Mouse (Mus musculus) CH12.LX (cell line): ENCODE measurements around the gene Bco2. TPM values are rescaled to one million over a fixed set of nuclear protein-coding genes. Genes with fewer than 3 reads are reported as not detected.

Experiments
- DNase-seq: peaks from one replicate; pipeline ENCODE4 v3.0.0-alpha.2; 2013; ENCODE audit errors: extremely low read depth
- H3K27ac ChIP-seq: 2 replicates; pipeline ENCODE4 v1.5.1; 2012; ENCODE audit warnings: low read depth, mild to moderate bottlenecking, control low read depth, moderate library complexity; ENCODE audit not compliant: insufficient read depth
- H3K27me3 ChIP-seq: replicated peaks from 2 replicates; pipeline ENCODE3; 2012; ENCODE audit warnings: inconsistent platforms
- H3K36me3 ChIP-seq, 2 experiments: replicated peaks in 1 of 2; 2 replicates each; pipeline versions ENCODE3 to v1.6.1; 2012; ENCODE audit warnings: inconsistent platforms in 1 of 2, low read length in 1 of 2, mild to moderate bottlenecking in 1 of 2, mixed read lengths in 1 of 2, moderate library complexity in 1 of 2; ENCODE audit not compliant: control insufficient read depth in 1 of 2, insufficient read depth in 1 of 2
- H3K4me1 ChIP-seq, 2 experiments: 2 replicates each; pipeline ENCODE4 v1.6.1; 2012; ENCODE audit warnings: inconsistent platforms in 1 of 2, moderate library complexity in 1 of 2; ENCODE audit not compliant: insufficient read depth in 2 of 2, control insufficient read depth in 1 of 2
- H3K4me2 ChIP-seq: 2 replicates; pipeline ENCODE4 v1.6.1; 2012; ENCODE audit warnings: low read depth, mild to moderate bottlenecking, control low read depth; ENCODE audit not compliant: poor library complexity, insufficient read depth, severe bottlenecking
- H3K4me3 ChIP-seq, 3 experiments: fragments of 150-350 bp in 1 of 3; sonication (generic) in 1 of 3; replicated peaks in 1 of 3; 2 replicates each; pipeline versions ENCODE3 to v1.5.1; 2011 to 2012; ENCODE audit warnings: low read depth in 2 of 3, low read length in 2 of 3, mild to moderate bottlenecking in 2 of 3, moderate library complexity in 2 of 3, control low read depth in 1 of 3, improper control_type of control experiment in 1 of 3, inconsistent platforms in 1 of 3, mixed read lengths in 1 of 3; ENCODE audit not compliant: poor library complexity in 1 of 3
- H3K79me2 ChIP-seq: replicated peaks from 2 replicates; pipeline ENCODE4 v1.6.1; 2012; ENCODE audit warnings: mild to moderate bottlenecking, moderate library complexity; ENCODE audit not compliant: control insufficient read depth, poor library complexity, insufficient read depth, severe bottlenecking; ENCODE audit errors: extremely low read depth
- H3K9ac ChIP-seq: 2 replicates; pipeline ENCODE4 v1.6.1; 2012; ENCODE audit warnings: low read depth, mild to moderate bottlenecking, control low read depth, moderate library complexity; ENCODE audit not compliant: insufficient read depth
- H3K9me3 ChIP-seq: replicated peaks from 2 replicates; pipeline ENCODE3; 2012; ENCODE audit warnings: low read length, inconsistent platforms, mixed read lengths
- CHD1 ChIP-seq: IDR thresholded peaks from 2 replicates; pipeline ENCODE4 v1.6.1; 2012; ENCODE audit warnings: low read depth, low read length, improper control_type of control experiment, inconsistent platforms
- CTCF ChIP-seq, 2 experiments: IDR thresholded peaks in 1 of 2; conservative IDR thresholded peaks in 1 of 2; 2 replicates each; pipeline ENCODE4 v1.5.1; 2011 to 2012; ENCODE audit warnings: low read depth in 2 of 2, low read length in 2 of 2, improper control_type of control experiment in 1 of 2, inconsistent platforms in 1 of 2, mild to moderate bottlenecking in 1 of 2, moderate library complexity in 1 of 2
- IRF4 ChIP-seq: IDR thresholded peaks from 2 replicates; pipeline ENCODE4 v1.6.1; 2014; ENCODE audit warnings: low read depth, mild to moderate bottlenecking, inconsistent platforms, low read length, improper control_type of control experiment
- JUND ChIP-seq: conservative IDR thresholded peaks from 2 replicates; pipeline ENCODE4 v1.6.1; 2011; ENCODE audit warnings: low read depth, low read length, improper control_type of control experiment
- KAT2A ChIP-seq: IDR thresholded peaks from 2 replicates; pipeline ENCODE4 v1.6.1; 2012; ENCODE audit warnings: low read length, improper control_type of control experiment, inconsistent platforms; ENCODE audit not compliant: insufficient replicate concordance
- MAX ChIP-seq: IDR thresholded peaks from 2 replicates; pipeline ENCODE4 v1.6.1; 2011; ENCODE audit warnings: low read length, improper control_type of control experiment
- MEF2A ChIP-seq: IDR thresholded peaks from 2 replicates; pipeline ENCODE4 v1.6.1; 2014; ENCODE audit warnings: low read depth, mild to moderate bottlenecking, inconsistent platforms, low read length, improper control_type of control experiment, borderline replicate concordance
- MXI1 ChIP-seq: IDR thresholded peaks from 2 replicates; pipeline ENCODE4 v1.6.1; 2011; ENCODE audit warnings: mild to moderate bottlenecking, low read depth, low read length, improper control_type of control experiment
- NELFE ChIP-seq: IDR thresholded peaks from 2 replicates; pipeline ENCODE4 v1.6.1; 2011; ENCODE audit warnings: low read depth, low read length, improper control_type of control experiment
- NRF1 ChIP-seq: IDR thresholded peaks from 2 replicates; pipeline ENCODE4 v1.6.1; 2014; ENCODE audit warnings: low read depth, mild to moderate bottlenecking, inconsistent platforms, low read length, improper control_type of control experiment, moderate library complexity
- PAX5 ChIP-seq: IDR thresholded peaks from 2 replicates; pipeline ENCODE4 v1.6.1; 2012; ENCODE audit warnings: low read length, inconsistent platforms, mixed read lengths
- POLR2AphosphoS2 ChIP-seq: IDR thresholded peaks from 2 replicates; pipeline ENCODE4 v1.6.1; 2011; ENCODE audit warnings: low read depth, low read length, improper control_type of control experiment
- RCOR1 ChIP-seq: conservative IDR thresholded peaks from 2 replicates; pipeline ENCODE4 v1.6.1; 2012; ENCODE audit warnings: low read depth, mild to moderate bottlenecking, inconsistent platforms, low read length, improper control_type of control experiment
- SIN3A ChIP-seq: IDR thresholded peaks from 2 replicates; pipeline ENCODE4 v1.6.1; 2012; ENCODE audit warnings: low read length, improper control_type of control experiment, inconsistent platforms
- UBTF ChIP-seq: IDR thresholded peaks from 2 replicates; pipeline ENCODE4 v1.6.1; 2012; ENCODE audit warnings: low read depth, mild to moderate bottlenecking, inconsistent platforms, low read length, improper control_type of control experiment, moderate library complexity
- ZC3H11A ChIP-seq: IDR thresholded peaks from 2 replicates; pipeline ENCODE4 v1.6.1; 2012; ENCODE audit warnings: low read depth, mild to moderate bottlenecking, inconsistent platforms, low read length, improper control_type of control experiment
- ZKSCAN1 ChIP-seq: IDR thresholded peaks from 2 replicates; pipeline ENCODE4 v1.6.1; 2012; ENCODE audit warnings: low read depth, inconsistent platforms, low read length, improper control_type of control experiment, borderline replicate concordance
- ZMIZ1 ChIP-seq: IDR thresholded peaks from 2 replicates; pipeline ENCODE4 v1.6.1; 2012; ENCODE audit warnings: low read depth, mild to moderate bottlenecking, inconsistent platforms, low read length, improper control_type of control experiment
- dilution Hi-C: fragments of 300-500 bp; cut with MboI; formaldehyde crosslinking; loops from 2 replicates; pipeline ENCODE4 v1.14.3; 2020; ENCODE audit warnings: low sequenced_read_pairs; ENCODE audit not compliant: extremely low pct_unique_long_range_greater_than_20kb, extremely low pct_ligation_motif_present
- in situ Hi-C: fragments of 300-500 bp; cut with MboI; formaldehyde crosslinking; loops from 3 replicates; pipeline ENCODE4 v1.14.3; 2019; ENCODE audit warnings: low sequenced_read_pairs, low pct_ligation_motif_present, low pct_unique_long_range_greater_than_20kb, mixed read lengths
- polyA plus RNA-seq: library from polyadenylated mRNA; unstranded; fragments of >175 nt; gene quantifications from 2 replicates; pipeline ENCODE4 v1.2.1, GENCODE M21; 2012; ENCODE audit warnings: low read depth; ENCODE audit not compliant: insufficient read length
- total RNA-seq, 2 experiments: library from RNA; depleted of rRNA; stranded (reverse); fragments of 300-350 nt in 1 of 2; fragments of >200 nt in 1 of 2; gene quantifications; 2 replicates each; pipeline ENCODE4 v1.2.3; 2012 to 2014

Gene Bco2
- total and polyA plus RNA-seq, 3 experiments = 0.68 to 1.2 (median 0.93) TPM

GRCm38 (mm10) chr9:50603189-50603997 lies 48.4 kb upstream of the Bco2 start, which contains the start of the genes Sdhd and Timm8b (continued):
- TF ChIP-seq RCOR1 (no peak; the same call in 1 of the 2 replicates), UBTF (no peak), POLR2AphosphoS2 (no peak; the same call in 1 of the 2 replicates), ZMIZ1 (peak; percentile 87), CHD1 (0 out of 2 replicates have a peak, but pooled peaks have one; percentile 67), JUND (no peak), NELFE (peak; percentile 94), MXI1 (peak; percentile 81), CTCF (conservative IDR thresholded peaks at IDR 0.05 in 1 of 2, IDR thresholded peaks at IDR 0.05 in 1 of 2; ENCODE audit: low read depth in 2 of 2, low read length in 2 of 2) (no peak), IRF4 (peak; percentile 38; the same call in 1 of the 2 replicates), KAT2A (peak; percentile 86; the same call in 1 of the 2 replicates)
- TF ChIP-seq, all 38 proteins: peak for 20

DNA sequence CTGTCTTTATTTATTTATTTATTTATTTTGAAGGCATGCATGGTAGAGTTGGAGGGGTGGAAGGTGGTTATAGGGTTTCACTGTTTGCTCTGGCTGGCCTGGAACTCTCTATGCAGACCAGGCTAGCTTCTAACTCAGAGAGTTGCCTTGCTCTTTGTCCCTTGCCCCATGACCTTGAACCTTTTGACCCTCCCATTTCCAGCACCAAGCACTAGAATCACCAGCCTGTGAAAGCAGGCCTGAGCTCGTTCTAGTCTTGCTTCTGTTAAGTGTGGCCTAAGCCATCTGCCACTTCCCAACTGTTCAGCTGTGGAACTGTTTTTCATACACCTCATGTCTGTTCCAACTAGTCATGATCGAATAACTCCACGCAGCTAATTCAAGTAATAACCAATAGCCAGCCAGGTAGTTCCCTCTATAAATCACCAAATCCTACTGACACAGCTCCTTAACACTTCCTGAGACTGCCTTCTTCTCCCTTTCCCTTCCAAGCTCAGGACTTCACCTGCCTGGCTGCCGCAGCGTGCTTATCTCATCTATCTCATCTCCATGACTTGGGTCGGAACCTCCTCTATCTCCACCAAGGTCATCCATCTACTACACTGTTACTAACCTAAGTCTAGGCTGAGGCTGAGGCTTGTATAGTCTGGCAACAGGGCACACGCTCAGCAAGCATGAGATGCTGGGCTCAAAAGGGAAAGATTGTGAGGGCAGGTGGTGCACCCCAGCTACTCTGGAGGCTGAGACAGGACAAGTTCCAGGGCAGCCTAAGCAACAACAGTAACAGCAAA lies 47.3 kb upstream of the Bco2 start:
- Histone ChIP-seq H3K4me3 (peak overlapping the region; percentile 80 to 98 (median 84)), H3K27ac (no peak overlapping the region), H3K36me3 (peaks cover 30 to 52% of the 10 kb centered on the region in 2 experiments), H3K27me3 (no peaks in the 10 kb centered on the region), H3K9ac (peak overlapping the region; percentile 73), H3K9me3 (no peaks in the 10 kb centered on the region), H3K79me2 (peaks cover 45% of the 10 kb centered on the region), H3K4me2 (peak overlapping the region; percentile 52), H3K4me1 (peaks cover 5 to 34% of the 10 kb centered on the region in 2 experiments; a peak in 3 of 4 replicates)
- no peak for DNase-seq
- dilution Hi-C loops = no loop called here
- in situ Hi-C loops = loop anchor here (10.0 kb wide), 1 partner anchor 147 kb away; no protein-coding TSS in a partner anchor
- TF ChIP-seq SIN3A = no peak
- no peak for TF ChIP-seq RCOR1
- TF ChIP-seq ZC3H11A = no peak
- TF ChIP-seq ZKSCAN1 = no peak
- TF ChIP-seq MAX = no peak
- TF ChIP-seq NRF1 = no peak
- TF ChIP-seq PAX5 = no peak
- no peak for TF ChIP-seq MEF2A
